Mouse (Mus musculus): Measurements from ENCODE around the gene Atf5. TPM values are rescaled to one million over a fixed set of nuclear protein-coding genes. Genes with fewer than 3 reads are reported as not detected.

Gene Atf5
- polyA plus RNA-seq, 1 experiment from 2014 or later, result 7.3 TPM

DNA sequence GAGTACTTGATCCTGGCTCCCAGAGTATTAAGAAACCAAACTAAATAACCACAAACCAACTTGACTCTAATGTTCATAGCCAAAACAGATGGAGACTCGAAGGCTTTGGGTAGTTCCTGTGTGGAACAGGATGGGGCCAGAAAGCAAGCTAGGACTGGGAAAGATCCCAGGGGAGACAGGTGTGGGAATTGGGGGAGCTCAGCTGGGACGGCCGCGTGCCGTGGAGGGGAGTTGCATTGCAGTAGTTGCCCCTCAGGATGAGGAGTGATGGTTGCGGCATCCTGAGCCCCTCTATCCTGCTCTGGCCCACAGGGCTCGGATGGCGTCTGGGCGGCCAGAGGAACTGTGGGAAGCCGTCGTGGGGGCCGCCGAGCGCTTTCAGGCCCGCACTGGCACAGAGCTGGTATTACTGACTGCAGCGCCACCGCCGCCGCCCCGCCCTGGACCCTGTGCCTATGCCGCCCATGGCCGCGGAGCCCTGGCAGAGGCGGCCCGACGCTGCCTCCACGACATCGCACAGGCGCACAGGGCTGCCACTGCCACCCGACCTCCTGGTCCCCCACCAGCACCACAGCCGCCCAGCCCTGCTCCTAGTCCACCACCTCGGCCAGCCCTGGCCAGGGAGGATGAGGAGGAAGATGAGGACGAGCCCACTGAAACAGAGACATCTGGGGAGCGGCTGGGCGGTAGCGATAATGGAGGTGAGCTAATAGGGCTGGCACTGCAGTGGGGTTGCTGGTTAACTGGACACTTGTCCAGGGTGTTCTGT, 36.0 kb upstream of the Atf5 start:
- no peak overlapping the region for H3K4me3 ChIP-seq (ENCODE audit: low read depth, low read length)
- no peak overlapping the region for H3K4me2 ChIP-seq (replicated peaks; ENCODE audit: low read depth)
- DNase-seq (ENCODE audit: low spot score) (no peak), ATAC-seq (ENCODE audit: low FRiP score, low TSS enrichment) (no peak)
- no peak overlapping the region for H3K27ac ChIP-seq (replicated peaks)
- H3K9ac ChIP-seq (ENCODE audit: low read length), result no peak overlapping the region
- 91% methylated on average over 35 of the region's 36 CpGs for WGBS
- H3K9me3 ChIP-seq (ENCODE audit: control insufficient read depth, low read length), result no peaks in the 10 kb centered on the region
- H3K4me1 ChIP-seq (replicated peaks; ENCODE audit: control insufficient read depth, insufficient read depth), result peaks cover 12% of the 10 kb centered on the region
- H3K27me3 ChIP-seq (ENCODE audit: control insufficient read depth, insufficient read depth, low read length), result no peaks in the 10 kb centered on the region
- no peaks in the 10 kb centered on the region; the same call in 1 of the 2 replicates for H3K36me3 ChIP-seq (ENCODE audit: control insufficient read depth, insufficient read depth, low read length)
- TF ChIP-seq CTCF (IDR thresholded peaks at IDR 0.05; ENCODE audit: low read depth) (no peak), EP300 (optimal IDR thresholded peaks at IDR 0.05) (no peak)

DNA sequence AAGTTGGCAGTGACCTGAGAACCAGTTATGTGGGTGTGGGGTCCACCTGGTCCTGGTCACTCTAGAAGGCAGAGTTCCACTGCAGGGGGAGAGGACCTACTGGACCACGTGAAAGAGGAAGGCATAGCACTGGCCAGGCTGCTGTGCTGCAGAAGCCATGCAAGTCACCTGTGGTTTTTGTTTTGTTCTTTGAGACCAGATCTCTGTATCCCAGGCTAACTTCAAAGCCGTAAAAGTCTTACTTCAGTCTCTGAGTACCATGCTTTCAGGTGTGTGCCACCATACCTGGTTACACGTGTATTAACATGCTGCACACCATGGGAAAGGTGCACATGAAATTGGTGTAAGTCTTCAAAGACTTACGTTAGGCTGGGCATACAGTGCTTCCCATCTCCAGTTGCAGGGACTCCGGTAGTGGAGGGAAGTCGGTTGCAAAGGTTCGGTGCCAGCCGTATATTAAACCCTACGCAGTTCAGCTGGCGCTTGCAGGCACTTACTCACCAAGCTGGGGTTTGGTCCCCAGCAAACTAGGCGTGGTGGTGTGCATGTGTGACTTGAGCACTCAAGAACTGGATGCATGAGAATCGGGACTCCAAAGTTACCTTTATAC, 35.3 kb upstream of the Atf5 start:
- no peak overlapping the region for H3K4me3 ChIP-seq (ENCODE audit: low read depth, low read length)
- no peak for ATAC-seq (ENCODE audit: low FRiP score, low TSS enrichment)
- DNase-seq (ENCODE audit: low spot score), result no peak
- no peaks in the 10 kb centered on the region for H3K9me3 ChIP-seq (ENCODE audit: control insufficient read depth, low read length)
- no peak overlapping the region for H3K4me2 ChIP-seq (replicated peaks; ENCODE audit: low read depth)
- peaks cover 12% of the 10 kb centered on the region for H3K4me1 ChIP-seq (replicated peaks; ENCODE audit: control insufficient read depth, insufficient read depth)
- 87% methylated on average over 12 of the region's 12 CpGs for WGBS
- TF ChIP-seq CTCF (IDR thresholded peaks at IDR 0.05; ENCODE audit: low read depth) (no peak), EP300 (optimal IDR thresholded peaks at IDR 0.05) (no peak)
- no peak overlapping the region for H3K9ac ChIP-seq (ENCODE audit: low read length)
- no peak overlapping the region for H3K27ac ChIP-seq (replicated peaks)
- H3K36me3 ChIP-seq (ENCODE audit: control insufficient read depth, insufficient read depth, low read length), result no peaks in the 10 kb centered on the region; the same call in 1 of the 2 replicates
- H3K27me3 ChIP-seq (ENCODE audit: control insufficient read depth, insufficient read depth, low read length), result no peaks in the 10 kb centered on the region

DNA sequence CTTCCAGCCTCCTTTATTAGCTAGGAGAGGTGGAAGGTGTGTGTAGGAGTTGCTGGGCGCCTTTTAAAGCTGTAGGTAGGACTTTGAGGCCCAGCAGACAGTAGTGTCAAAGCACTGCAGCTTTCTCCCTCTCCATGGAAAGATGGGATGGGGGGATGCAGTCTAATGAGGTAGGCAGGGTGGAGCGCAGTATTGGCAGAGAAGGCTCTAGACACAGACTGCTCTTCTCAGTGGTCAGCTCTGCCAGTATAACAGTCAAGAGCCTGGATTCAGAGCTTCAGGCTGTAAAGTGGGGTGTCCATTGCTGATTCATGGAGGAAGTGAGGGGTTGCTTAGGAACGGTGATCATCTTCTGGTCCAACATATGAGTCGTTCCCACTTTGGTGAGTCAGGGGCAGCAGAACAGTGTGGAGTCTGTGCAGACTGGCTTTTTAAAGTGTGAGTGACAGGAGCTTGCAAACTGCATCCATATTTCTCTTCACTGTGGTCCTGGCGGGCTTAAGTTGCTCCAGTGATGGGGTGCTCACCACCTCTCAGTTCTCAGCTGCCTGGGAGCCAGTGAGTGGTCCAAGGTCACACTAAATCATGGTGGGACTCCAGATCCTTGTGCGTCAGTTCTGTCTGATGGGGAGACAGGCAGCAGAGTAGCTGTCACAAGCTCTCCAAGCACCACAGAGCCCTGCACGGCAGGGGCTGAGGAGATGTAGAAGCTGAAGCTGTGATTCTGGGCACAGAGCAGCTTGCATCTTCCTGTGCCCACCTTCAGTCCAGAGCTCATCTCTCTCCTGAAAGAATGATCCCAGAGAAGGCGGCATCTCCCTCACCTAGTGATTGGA, 34.5 kb upstream of the Atf5 start:
- Histone ChIP-seq H3K27me3 (ENCODE audit: control insufficient read depth, insufficient read depth, low read length) (no peaks in the 10 kb centered on the region), H3K4me3 (ENCODE audit: low read depth, low read length) (peak overlapping the region; percentile 81), H3K4me2 (replicated peaks; ENCODE audit: low read depth) (peak overlapping the region; percentile 83), H3K9me3 (ENCODE audit: control insufficient read depth, low read length) (no peaks in the 10 kb centered on the region), H3K9ac (ENCODE audit: low read length) (peak overlapping the region; percentile 88), H3K36me3 (ENCODE audit: control insufficient read depth, insufficient read depth, low read length) (peaks cover under 1% of the 10 kb centered on the region; the same call in 1 of the 2 replicates), H3K4me1 (replicated peaks; ENCODE audit: control insufficient read depth, insufficient read depth) (peaks cover 12% of the 10 kb centered on the region), H3K27ac (replicated peaks) (peak overlapping the region; percentile 98)
- TF ChIP-seq EP300 (optimal IDR thresholded peaks at IDR 0.05) (no peak), CTCF (IDR thresholded peaks at IDR 0.05; ENCODE audit: low read depth) (no peak)
- ATAC-seq (ENCODE audit: low FRiP score, low TSS enrichment), result no peak
- WGBS, result 70% methylated on average over 8 of the region's 8 CpGs
- DNase-seq (ENCODE audit: low spot score), result no peak

DNA sequence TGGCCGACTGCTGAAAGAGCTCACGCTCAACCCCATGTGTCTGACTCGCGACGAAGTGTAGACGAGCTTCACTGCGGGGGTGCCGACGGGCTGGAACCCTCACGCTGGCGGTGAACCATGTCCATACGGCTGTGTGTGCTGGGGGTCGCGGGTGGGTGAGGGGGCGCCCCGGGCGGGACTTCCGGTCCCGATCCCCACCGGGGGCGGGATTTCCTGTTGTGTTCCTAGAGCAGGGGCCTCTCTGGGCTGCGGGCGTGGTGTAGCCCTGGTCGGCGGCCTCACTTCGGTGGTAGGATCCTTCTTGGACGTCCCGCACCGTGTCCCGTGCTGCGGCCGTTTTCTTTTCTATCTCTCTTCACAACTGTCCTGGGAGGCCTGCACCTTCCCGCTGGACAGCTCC, 33.7 kb upstream of the Atf5 start:
- Histone ChIP-seq H3K9ac (ENCODE audit: low read length) (peak overlapping the region; percentile 88), H3K4me2 (replicated peaks; ENCODE audit: low read depth) (peak overlapping the region; percentile 83), H3K4me3 (ENCODE audit: low read depth, low read length) (peak overlapping the region; percentile 81), H3K36me3 (ENCODE audit: control insufficient read depth, insufficient read depth, low read length) (peaks cover 9% of the 10 kb centered on the region), H3K27ac (replicated peaks) (peak overlapping the region; percentile 98), H3K9me3 (ENCODE audit: control insufficient read depth, low read length) (no peaks in the 10 kb centered on the region), H3K4me1 (replicated peaks; ENCODE audit: control insufficient read depth, insufficient read depth) (peaks cover 12% of the 10 kb centered on the region), H3K27me3 (ENCODE audit: control insufficient read depth, insufficient read depth, low read length) (no peaks in the 10 kb centered on the region)
- no peak for TF ChIP-seq CTCF (IDR thresholded peaks at IDR 0.05; ENCODE audit: low read depth)
- peak; percentile 40 for TF ChIP-seq EP300 (optimal IDR thresholded peaks at IDR 0.05)
- peak; percentile 19 for ATAC-seq (ENCODE audit: low FRiP score, low TSS enrichment)
- under 1% methylated on average over 32 of the region's 33 CpGs for WGBS
- DNase-seq (ENCODE audit: low spot score), result peak; percentile 83

DNA sequence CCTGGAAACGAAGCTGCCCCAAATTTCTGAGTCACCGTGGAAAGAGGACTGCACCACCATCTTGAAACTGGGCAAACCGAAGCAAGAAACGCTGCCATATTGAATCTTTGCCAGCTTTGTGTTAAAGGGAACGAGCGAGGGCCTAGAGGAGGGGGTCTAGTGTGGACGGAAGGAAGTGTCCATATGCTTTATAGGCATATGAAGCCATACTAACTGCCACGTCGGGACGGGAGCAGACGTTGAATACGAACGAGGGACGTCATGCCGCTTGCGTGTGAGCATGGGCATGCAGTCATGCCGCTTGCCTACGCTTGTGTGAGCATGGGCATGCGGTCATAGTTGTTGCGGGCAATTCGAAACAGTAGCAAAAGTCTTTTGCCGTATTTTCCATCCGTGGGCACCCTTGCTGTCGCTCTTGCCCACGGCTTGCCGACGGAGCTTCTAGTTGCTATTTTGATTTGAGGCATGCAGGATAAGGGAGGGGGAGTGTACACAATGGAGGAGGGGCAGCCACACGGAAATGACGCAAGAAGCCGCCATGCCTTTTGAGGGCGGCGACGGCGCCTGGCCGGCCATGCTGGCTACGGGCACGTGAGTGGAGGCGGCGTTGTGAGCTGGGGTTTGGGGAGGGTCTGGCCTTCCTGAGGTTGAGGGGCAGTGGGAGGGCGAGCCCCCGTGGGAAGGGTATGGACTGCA, 33.1 kb upstream of the Atf5 start:
- TF ChIP-seq CTCF (IDR thresholded peaks at IDR 0.05; ENCODE audit: low read depth), result no peak
- TF ChIP-seq EP300 (optimal IDR thresholded peaks at IDR 0.05), result no peak
- peak; percentile 92 for DNase-seq (ENCODE audit: low spot score)
- under 1% methylated on average over 41 of the region's 41 CpGs for WGBS

More for the DNA sequence above, 33.1 kb upstream of the Atf5 start:
- Histone ChIP-seq H3K27me3 (ENCODE audit: control insufficient read depth, insufficient read depth, low read length) (no peaks in the 10 kb centered on the region), H3K9ac (ENCODE audit: low read length) (peak overlapping the region; percentile 88), H3K27ac (replicated peaks) (peak overlapping the region; percentile 98), H3K9me3 (ENCODE audit: control insufficient read depth, low read length) (no peaks in the 10 kb centered on the region), H3K4me1 (replicated peaks; ENCODE audit: control insufficient read depth, insufficient read depth) (peaks cover 12% of the 10 kb centered on the region), H3K4me3 (ENCODE audit: low read depth, low read length) (peak overlapping the region; percentile 81), H3K4me2 (replicated peaks; ENCODE audit: low read depth) (peak overlapping the region; percentile 83), H3K36me3 (ENCODE audit: control insufficient read depth, insufficient read depth, low read length) (peaks cover 15% of the 10 kb centered on the region)
- ATAC-seq (ENCODE audit: low FRiP score, low TSS enrichment), result peak; percentile 57

Measured in stomach, postnatal 0 days (tissue).